Mouse (Mus musculus): ENCODE measurements around the gene Vmn1r137. TPM values are rescaled to one million over a fixed set of nuclear protein-coding genes. Genes with fewer than 3 reads are reported as not detected.

Vmn1r137 gene
- total RNA-seq (2023), result not detected

DNA sequence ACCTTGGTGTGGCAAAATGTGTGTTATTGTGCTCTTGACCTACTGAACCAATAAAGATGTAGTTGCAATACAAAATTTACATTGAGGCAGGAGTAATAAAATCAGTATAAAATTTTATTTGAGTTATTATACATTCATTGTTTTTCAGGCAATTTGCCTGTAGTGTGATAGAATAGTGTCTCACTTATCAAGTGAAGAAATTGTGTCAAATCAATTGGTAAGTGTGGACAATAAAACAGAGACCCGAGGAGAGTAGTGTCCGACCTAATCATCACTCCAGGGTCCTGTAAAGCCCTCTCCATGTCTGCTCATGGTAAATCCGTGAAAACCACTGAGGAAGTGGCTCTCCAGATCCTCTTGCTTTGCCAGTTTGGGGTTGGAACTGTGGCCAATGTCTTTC is at the start of gene Vmn1r137:
Vmn1r137 (plus strand) TSS at position 301 of the 400 bp plus-strand sequence.

DNA sequence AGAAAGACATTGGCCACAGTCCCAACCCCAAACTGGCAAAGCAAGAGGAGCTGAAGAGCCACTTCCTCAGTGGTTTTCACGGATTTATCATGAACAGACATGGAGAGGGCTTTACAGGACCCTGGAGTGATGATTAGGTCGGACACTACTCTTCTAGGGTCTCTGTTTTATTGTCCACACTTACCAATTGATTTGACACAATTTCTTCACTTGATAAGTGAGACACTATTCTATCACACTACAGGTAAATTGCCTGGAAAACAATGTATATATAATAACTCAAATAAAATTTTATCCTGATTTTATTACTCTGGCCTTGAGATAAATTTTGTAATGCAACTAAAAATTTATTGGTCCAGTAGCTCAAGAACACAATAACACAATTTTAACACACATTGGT is 34.4 kb downstream of the Vmn1r137 start, which contains the start of gene Vmn1r138:
Vmn1r138 (minus strand) TSS at position 101 of the 400 bp plus-strand sequence.

Other genes with a start within 250 kb of the Vmn1r137 start
- not detected for gene Gm4175, start 233.1 kb upstream of the Vmn1r137 start, total RNA-seq (2023)
- not detected for gene Gm4177, start 197.9 kb upstream of the Vmn1r137 start, total RNA-seq (2023)
- gene Vmn1r135, start 162.2 kb upstream of the Vmn1r137 start, total RNA-seq (2023), result not detected
- gene Gm5725, start 150.3 kb upstream of the Vmn1r137 start, total RNA-seq (2023), result not detected
- gene Gm5891, start 73.3 kb upstream of the Vmn1r137 start, total RNA-seq (2023), result not detected
- gene Vmn1r138, start 34.3 kb downstream of the Vmn1r137 start, total RNA-seq (2023), result not detected
- gene Gm6176, start 61.7 kb downstream of the Vmn1r137 start, total RNA-seq (2023), result not detected
- gene Vmn1r139, start 74.5 kb downstream of the Vmn1r137 start, total RNA-seq (2023), result not detected
- not detected for gene Gm16451, start 123.7 kb downstream of the Vmn1r137 start, total RNA-seq (2023)
- not detected for gene Gm10666, start 140.2 kb downstream of the Vmn1r137 start, total RNA-seq (2023)
- gene Vmn1r142, start 169.4 kb downstream of the Vmn1r137 start, total RNA-seq (2023), result not detected
- not detected for gene Vmn1r143, start 194.8 kb downstream of the Vmn1r137 start, total RNA-seq (2023)
- gene Gm8653, start 206.7 kb downstream of the Vmn1r137 start, total RNA-seq (2023), result not detected
- gene Gm8453, start 234.9 kb downstream of the Vmn1r137 start, total RNA-seq (2023), result not detected

All from neutrophil, adult 59 days (primary cell).